Mouse (Mus musculus) forebrain, embryonic 11.5 days (tissue): ENCODE data around the gene Scg3. TPM values are rescaled to one million over a fixed set of nuclear protein-coding genes. Genes with fewer than 3 reads are reported as not detected.
A peak's percentile ranks its signal among the peaks of the same experiment; 100 is the strongest.

Experiments
- ATAC-seq: fragments of 200-750 bp; cut with Nextera tagmentation; replicated peaks from 2 replicates; pipeline ENCODE4 v1.8.0; 2017; ENCODE audit warnings: moderate TSS enrichment; ENCODE audit not compliant: low FRiP score
- DNase-seq: peaks from one replicate; pipeline ENCODE4 v3.0.0-alpha.2; 2017; ENCODE audit warnings: low spot score
- H3K27ac ChIP-seq: fragments of 300-500 bp; sonication (generic); 2 replicates; pipeline ENCODE4 v1.5.1; 2014; ENCODE audit warnings: low read depth, low read length
- H3K27me3 ChIP-seq: fragments of 300-500 bp; sonication (generic); 2 replicates; pipeline ENCODE4 v1.6.1; 2014; ENCODE audit warnings: mild to moderate bottlenecking, low read length, mixed read lengths; ENCODE audit not compliant: control insufficient read depth, insufficient read depth
- H3K36me3 ChIP-seq: fragments of 300-500 bp; sonication (generic); 2 replicates; pipeline ENCODE4 v1.6.1; 2014; ENCODE audit warnings: mild to moderate bottlenecking, low read length, moderate library complexity, mixed read lengths; ENCODE audit not compliant: control insufficient read depth, insufficient read depth
- H3K4me1 ChIP-seq: fragments of 300-500 bp; sonication (generic); replicated peaks from 2 replicates; pipeline ENCODE4 v1.6.1; 2014; ENCODE audit warnings: low read length, mixed read lengths; ENCODE audit not compliant: control insufficient read depth, insufficient read depth
- H3K4me2 ChIP-seq: fragments of 300-500 bp; sonication (generic); 2 replicates; pipeline ENCODE4 v1.6.1; 2014; ENCODE audit warnings: low read depth, mild to moderate bottlenecking, low read length, moderate library complexity, mixed read lengths; ENCODE audit not compliant: severe bottlenecking
- H3K4me3 ChIP-seq: fragments of 300-500 bp; sonication (generic); 2 replicates; pipeline ENCODE4 v1.5.1; 2014; ENCODE audit warnings: low read depth, low read length
- H3K9ac ChIP-seq: fragments of 300-500 bp; sonication (generic); 2 replicates; pipeline ENCODE4 v1.6.1; 2014; ENCODE audit warnings: low read length
- H3K9me3 ChIP-seq: fragments of 300-500 bp; sonication (generic); 2 replicates; pipeline ENCODE4 v1.6.1; 2016; ENCODE audit warnings: low read length, mixed read lengths; ENCODE audit not compliant: control insufficient read depth
- WGBS: fragments of 180-500 bp; shearing (Covaris S2); extraction: QIAGEN DNeasy Blood & Tissue Kit; methylation state at CpG from one replicate; pipeline ENCODE4 v1.1.7; 2014; 5-methylcytosine and 5-hydroxymethylcytosine counted together
- polyA plus RNA-seq: library from polyadenylated mRNA; unstranded; fragments of >200 nt; fragmentation: Nextera tagmentation; extraction: Ambion mirVana; gene quantifications from 2 replicates; pipeline ENCODE4 v1.2.1, GENCODE M21; 2014

Scg3 gene
- polyA plus RNA-seq, 1 experiment from 2014 or later = 41.4 TPM

DNA sequence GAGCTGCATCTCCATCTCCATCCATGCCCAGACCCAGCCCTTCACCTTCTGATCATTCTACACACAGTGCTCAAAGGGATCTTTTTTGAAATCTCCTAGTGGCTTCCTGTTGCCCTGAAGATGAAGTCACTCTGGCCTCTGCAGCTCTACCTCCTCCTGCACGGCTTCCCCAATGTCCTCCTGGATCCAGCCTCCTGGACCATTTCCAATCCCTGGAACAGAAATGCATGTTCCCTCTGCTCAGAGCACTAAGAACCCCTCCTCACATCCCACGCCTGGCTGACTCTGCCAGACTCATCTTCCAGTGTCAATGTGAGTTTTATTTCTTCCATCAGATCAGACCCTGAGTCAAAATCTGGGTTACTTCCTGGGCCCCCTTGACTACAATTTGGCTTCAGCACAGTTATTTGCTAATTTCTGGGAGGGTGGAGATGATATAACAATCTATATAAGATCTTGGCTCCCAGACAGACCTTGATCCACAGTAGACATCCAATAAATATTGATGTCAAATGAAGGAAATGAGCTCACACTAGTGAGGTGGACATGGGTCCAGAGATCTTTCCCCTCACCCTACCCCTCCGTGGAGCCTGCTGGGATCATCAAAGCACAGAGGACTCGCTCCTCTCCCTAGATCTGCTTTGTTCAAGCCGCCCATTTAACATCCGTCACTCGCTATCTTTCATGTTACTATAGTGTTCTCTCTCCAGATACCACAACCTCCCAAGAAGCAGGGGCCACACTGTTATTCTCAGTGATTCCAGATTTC lies 83.5 kb downstream of the Scg3 start:
- Histone ChIP-seq H3K9ac (no peak overlapping the region), H3K4me1 (no peaks in the 10 kb centered on the region), H3K27me3 (no peaks in the 10 kb centered on the region), H3K4me2 (no peak overlapping the region), H3K4me3 (no peak overlapping the region), H3K9me3 (no peaks in the 10 kb centered on the region), H3K27ac (no peak overlapping the region), H3K36me3 (no peaks in the 10 kb centered on the region)
- DNase-seq (no peak), ATAC-seq (no peak)
- 87% methylated on average over 7 of the region's 7 CpGs for WGBS

DNA sequence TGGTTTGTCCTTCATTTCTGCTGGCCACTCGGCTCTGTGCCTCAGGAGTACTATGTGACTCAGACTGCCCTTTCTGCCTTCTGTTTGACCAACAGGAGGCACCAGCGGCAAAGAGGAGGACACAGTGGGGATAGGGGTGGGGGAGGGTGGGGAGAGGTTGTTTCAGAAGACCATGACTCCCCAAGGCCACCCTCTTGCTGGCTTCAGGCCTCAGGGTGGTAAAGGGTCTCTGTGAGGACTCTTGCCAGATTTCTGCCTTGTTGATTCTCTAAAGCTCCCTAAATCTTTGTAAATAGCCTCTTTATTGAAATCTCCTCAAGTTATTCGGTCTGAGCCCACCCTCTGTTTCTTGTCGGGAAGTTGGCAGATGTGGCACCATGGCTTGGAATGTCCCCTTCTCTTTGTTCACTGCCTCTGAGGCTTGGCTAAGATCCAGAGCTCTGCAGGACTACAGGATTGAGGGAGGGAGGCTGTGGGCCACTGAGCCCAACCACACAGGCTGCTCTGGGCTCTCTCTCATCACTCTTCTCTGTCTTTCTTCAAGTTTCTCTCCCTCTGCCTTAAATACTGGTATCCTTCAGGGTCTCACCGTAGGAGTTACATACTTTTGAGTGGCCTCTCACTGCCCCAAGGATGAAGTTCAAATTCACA lies 84.5 kb downstream of the Scg3 start:
- ATAC-seq = peak; percentile 68
- H3K27ac ChIP-seq = no peak overlapping the region

GRCm38 (mm10) chr9:75597596-75597995 lies 86.3 kb downstream of the Scg3 start:
- no peak for DNase-seq
- Histone ChIP-seq H3K9ac (no peak overlapping the region), H3K36me3 (no peaks in the 10 kb centered on the region; the same call in 1 of the 2 replicates), H3K9me3 (no peaks in the 10 kb centered on the region), H3K4me3 (no peak overlapping the region), H3K27me3 (no peaks in the 10 kb centered on the region), H3K27ac (no peak overlapping the region), H3K4me1 (no peaks in the 10 kb centered on the region), H3K4me2 (no peak overlapping the region)
- WGBS = 80% methylated on average over 4 of the region's 4 CpGs
- ATAC-seq = no peak

More for the DNA sequence above, 84.5 kb downstream of the Scg3 start:
- H3K9me3 ChIP-seq = no peaks in the 10 kb centered on the region
- WGBS = 54% methylated on average over 5 of the region's 5 CpGs
- no peak overlapping the region for H3K9ac ChIP-seq
- no peaks in the 10 kb centered on the region for H3K27me3 ChIP-seq
- no peak overlapping the region for H3K4me3 ChIP-seq
- H3K36me3 ChIP-seq = no peaks in the 10 kb centered on the region; the same call in 1 of the 2 replicates
- H3K4me1 ChIP-seq = no peaks in the 10 kb centered on the region
- H3K4me2 ChIP-seq = no peak overlapping the region
- no peak for DNase-seq

GRCm38 (mm10) chr9:75597036-75597435 lies 86.8 kb downstream of the Scg3 start:
- Histone ChIP-seq H3K9me3 (no peaks in the 10 kb centered on the region), H3K27ac (no peak overlapping the region), H3K4me3 (no peak overlapping the region), H3K4me1 (no peaks in the 10 kb centered on the region), H3K9ac (no peak overlapping the region), H3K4me2 (no peak overlapping the region), H3K27me3 (no peaks in the 10 kb centered on the region), H3K36me3 (no peaks in the 10 kb centered on the region; the same call in 1 of the 2 replicates)
- DNase-seq (no peak), ATAC-seq (no peak)
- 92% methylated on average over 13 of the region's 13 CpGs for WGBS

DNA sequence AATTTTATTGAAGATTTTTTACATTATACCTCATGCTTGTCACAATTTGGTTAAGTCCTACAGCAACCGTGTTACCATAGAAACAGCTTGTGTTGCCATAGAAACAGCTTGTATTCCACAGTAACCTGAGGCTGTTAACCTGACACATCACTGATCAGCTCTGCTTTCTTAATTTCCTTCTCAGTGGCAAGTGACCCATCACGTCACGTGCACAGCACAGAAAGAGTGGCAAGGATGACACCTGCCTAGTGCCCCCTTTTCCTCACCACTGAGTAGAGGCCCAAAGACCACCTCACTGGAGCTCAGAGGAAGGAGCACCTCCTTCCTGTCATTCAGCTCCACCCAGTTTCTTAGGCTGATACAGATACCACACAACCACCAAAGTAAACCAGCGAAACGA lies 90.4 kb downstream of the Scg3 start:
- 85% methylated on average over 5 of the region's 5 CpGs for WGBS
- no peak overlapping the region for H3K9ac ChIP-seq
- H3K9me3 ChIP-seq = no peaks in the 10 kb centered on the region
- no peak for ATAC-seq
- H3K27ac ChIP-seq = no peak overlapping the region
- peaks cover 4% of the 10 kb centered on the region; the same call in 1 of the 2 replicates for H3K36me3 ChIP-seq
- H3K27me3 ChIP-seq = no peaks in the 10 kb centered on the region
- H3K4me2 ChIP-seq = no peak overlapping the region
- H3K4me1 ChIP-seq = no peaks in the 10 kb centered on the region
- no peak for DNase-seq
- no peak overlapping the region for H3K4me3 ChIP-seq

Other genes starting within 250 kb of the Scg3 start
- gene Leo1, start 242.5 kb downstream of the Scg3 start, polyA plus RNA-seq = 52.6 and 52.8 TPM in 2 replicates
- 101 and 104 TPM in 2 replicates for gene Tmod3, start 124.4 kb downstream of the Scg3 start, polyA plus RNA-seq
- 61.9 and 63.7 TPM in 2 replicates for gene Tmod2, start 72.7 kb downstream of the Scg3 start, polyA plus RNA-seq
- gene Lysmd2, start 58.3 kb downstream of the Scg3 start, polyA plus RNA-seq = 13.0 and 17.1 TPM in 2 replicates
- 3.9 and 4.9 TPM in 2 replicates for gene Bmp5, start 91.3 kb upstream of the Scg3 start, polyA plus RNA-seq